Mouse (Mus musculus) forebrain, embryonic 16.5 days (tissue): Measurements from ENCODE around the gene Ap3d1. TPM values are rescaled to one million over a fixed set of nuclear protein-coding genes. Genes with fewer than 3 reads are reported as not detected.

Source experiments
- ATAC-seq: fragments of 200-750 bp; cut with Nextera tagmentation; 2 replicates; pipeline ENCODE4 v1.8.0; 2017; ENCODE audit warnings: mild to moderate bottlenecking, moderate library complexity
- H3K27ac ChIP-seq: fragments of 300-500 bp; sonication (generic); 2 replicates; pipeline ENCODE4 v1.5.1; 2014; ENCODE audit warnings: low read length, control low read depth
- H3K27me3 ChIP-seq: fragments of 300-500 bp; sonication (generic); replicated peaks from 2 replicates; pipeline ENCODE4 v1.6.1; 2014; ENCODE audit warnings: low read length; ENCODE audit not compliant: control insufficient read depth, insufficient read depth
- H3K36me3 ChIP-seq: fragments of 300-500 bp; sonication (generic); 2 replicates; pipeline ENCODE4 v1.6.1; 2014; ENCODE audit not compliant: control insufficient read depth, insufficient read depth
- H3K4me1 ChIP-seq: fragments of 300-500 bp; sonication (generic); replicated peaks from 2 replicates; pipeline ENCODE4 v1.6.1; 2014; ENCODE audit warnings: low read length; ENCODE audit not compliant: control insufficient read depth, insufficient read depth
- H3K4me2 ChIP-seq: fragments of 300-500 bp; sonication (generic); 2 replicates; pipeline ENCODE4 v1.6.1; 2014; ENCODE audit warnings: mild to moderate bottlenecking, low read length, control low read depth
- H3K4me3 ChIP-seq: fragments of 300-500 bp; sonication (generic); replicated peaks from 2 replicates; pipeline ENCODE4 v1.5.1; 2014; ENCODE audit warnings: mild to moderate bottlenecking, low read length, control low read depth
- H3K9ac ChIP-seq: fragments of 300-500 bp; sonication (generic); replicated peaks from 2 replicates; pipeline ENCODE4 v1.6.1; 2014; ENCODE audit warnings: low read depth, low read length, control low read depth
- H3K9me3 ChIP-seq: fragments of 300-500 bp; sonication (generic); 2 replicates; pipeline ENCODE4 v1.6.1; 2016; ENCODE audit warnings: low read length; ENCODE audit not compliant: control insufficient read depth
- WGBS: fragments of 180-500 bp; shearing (Covaris S2); extraction: QIAGEN DNeasy Blood & Tissue Kit; methylation state at CpG from one replicate; pipeline ENCODE4 v1.1.7; 2014; 5-methylcytosine and 5-hydroxymethylcytosine counted together
- polyA plus RNA-seq: library from polyadenylated mRNA; unstranded; fragments of >200 nt; fragmentation: Nextera tagmentation; extraction: Ambion mirVana; gene quantifications from 2 replicates; pipeline ENCODE4 v1.2.1, GENCODE M21; 2015

Ap3d1 gene
- polyA plus RNA-seq, 1 experiment from 2014 or later = 102 TPM

- Histone ChIP-seq H3K27me3 (no peaks in the 10 kb centered on the region), H3K4me2 (no peak overlapping the region), H3K4me3 (no peak overlapping the region), H3K9me3 (no peaks in the 10 kb centered on the region), H3K9ac (no peak overlapping the region), H3K27ac (no peak overlapping the region), H3K36me3 (peaks cover 9% of the 10 kb centered on the region), H3K4me1 (peaks cover 19% of the 10 kb centered on the region)
- ATAC-seq = no peak
- WGBS = 90% methylated on average over 2 of the region's 2 CpGs
These were observed 46.9 kb downstream of the Ap3d1 start for GRCm38 (mm10) chr10:80695186-80695585.

DNA sequence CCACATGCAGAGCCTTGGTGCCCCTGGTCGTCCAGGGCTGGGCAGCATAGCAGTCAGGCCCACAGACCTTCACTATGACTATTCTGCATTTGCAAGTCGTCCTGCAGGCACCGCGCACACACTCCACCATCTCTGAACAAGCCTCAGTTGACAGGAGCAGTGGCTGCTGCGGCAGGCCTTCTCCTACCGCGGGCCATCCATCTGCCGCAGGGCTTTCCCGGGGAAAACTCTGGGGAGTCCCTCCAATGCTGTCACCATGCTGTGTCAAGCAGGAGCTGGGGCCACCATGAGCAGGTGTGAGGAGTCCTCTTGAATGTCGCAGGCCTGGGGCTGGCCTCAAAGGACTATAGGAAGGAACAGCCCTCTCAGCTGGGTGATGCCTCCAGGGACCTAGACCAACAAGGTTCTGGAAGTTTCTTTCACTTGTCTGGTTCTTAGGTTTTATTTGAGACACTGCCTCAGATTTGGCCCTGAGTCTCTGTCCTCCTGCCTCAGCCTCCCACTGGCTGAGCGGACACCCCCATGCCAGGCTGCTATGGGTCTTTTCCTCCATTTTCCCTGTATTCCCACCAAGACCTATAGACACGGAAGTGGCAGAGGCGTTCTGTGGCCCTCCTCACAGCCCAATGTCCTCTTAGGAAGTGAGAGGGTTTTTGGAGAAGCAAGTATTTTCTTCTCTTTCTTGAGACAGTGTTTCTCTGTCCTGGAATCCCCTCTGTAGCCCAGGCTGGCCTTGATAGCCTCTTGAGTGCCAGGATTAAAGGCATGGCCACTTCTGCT is 47.7 kb downstream of the Ap3d1 start:
- 91% methylated on average over 13 of the region's 13 CpGs for WGBS
- H3K4me1 ChIP-seq = peaks cover 11% of the 10 kb centered on the region
- no peak overlapping the region for H3K9ac ChIP-seq
- H3K27me3 ChIP-seq = no peaks in the 10 kb centered on the region
- H3K9me3 ChIP-seq = no peaks in the 10 kb centered on the region
- no peak overlapping the region for H3K4me3 ChIP-seq
- no peak overlapping the region for H3K4me2 ChIP-seq
- H3K27ac ChIP-seq = no peak overlapping the region
- ATAC-seq = no peak
- H3K36me3 ChIP-seq = peaks cover 17% of the 10 kb centered on the region

DNA sequence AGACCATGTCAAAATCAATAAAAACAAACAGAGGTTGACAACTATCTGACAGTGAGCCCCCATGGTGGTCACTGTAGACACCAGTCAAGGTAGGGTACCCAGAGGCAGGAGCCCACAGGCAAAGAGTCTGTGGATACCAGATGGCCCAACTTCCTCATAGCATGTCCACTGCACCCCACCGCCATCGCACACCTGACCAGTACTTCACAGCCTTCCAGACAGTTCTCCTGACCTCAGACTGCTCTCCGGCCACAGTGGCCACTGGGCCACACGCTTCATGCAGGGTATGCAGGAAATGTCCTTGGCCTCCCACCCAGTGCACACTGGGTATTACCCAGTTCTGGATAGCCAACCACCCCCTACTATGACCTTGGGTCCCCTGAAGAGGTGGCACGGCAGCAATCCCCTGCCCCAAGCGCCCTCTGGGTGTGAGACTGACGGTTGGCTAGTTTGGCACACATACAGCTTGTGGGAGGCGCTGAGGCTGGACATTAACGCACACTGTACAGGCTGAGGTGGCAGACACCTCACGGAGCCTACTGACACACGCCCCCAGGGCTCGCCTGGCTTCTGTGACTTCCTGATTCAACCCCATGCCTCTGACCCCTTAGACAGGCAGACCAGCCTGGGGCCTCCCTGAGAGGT is 48.5 kb downstream of the Ap3d1 start:
- Histone ChIP-seq H3K9me3 (no peaks in the 10 kb centered on the region), H3K4me3 (no peak overlapping the region), H3K36me3 (peaks cover 18% of the 10 kb centered on the region), H3K4me2 (no peak overlapping the region), H3K4me1 (peaks cover 9% of the 10 kb centered on the region), H3K27ac (no peak overlapping the region), H3K27me3 (no peaks in the 10 kb centered on the region), H3K9ac (no peak overlapping the region)
- 90% methylated on average over 12 of the region's 12 CpGs for WGBS
- no peak for ATAC-seq

- Histone ChIP-seq H3K36me3 (peaks cover 18% of the 10 kb centered on the region), H3K27me3 (no peaks in the 10 kb centered on the region), H3K9ac (no peak overlapping the region), H3K4me2 (no peak overlapping the region), H3K27ac (no peak overlapping the region), H3K4me1 (no peaks in the 10 kb centered on the region; the same call in 1 of the 2 replicates), H3K9me3 (no peaks in the 10 kb centered on the region), H3K4me3 (no peak overlapping the region)
- 86% methylated on average over 14 of the region's 14 CpGs for WGBS
- ATAC-seq = no peak
These were observed 49.6 kb downstream of the Ap3d1 start for GRCm38 (mm10) chr10:80692249-80693165.

DNA sequence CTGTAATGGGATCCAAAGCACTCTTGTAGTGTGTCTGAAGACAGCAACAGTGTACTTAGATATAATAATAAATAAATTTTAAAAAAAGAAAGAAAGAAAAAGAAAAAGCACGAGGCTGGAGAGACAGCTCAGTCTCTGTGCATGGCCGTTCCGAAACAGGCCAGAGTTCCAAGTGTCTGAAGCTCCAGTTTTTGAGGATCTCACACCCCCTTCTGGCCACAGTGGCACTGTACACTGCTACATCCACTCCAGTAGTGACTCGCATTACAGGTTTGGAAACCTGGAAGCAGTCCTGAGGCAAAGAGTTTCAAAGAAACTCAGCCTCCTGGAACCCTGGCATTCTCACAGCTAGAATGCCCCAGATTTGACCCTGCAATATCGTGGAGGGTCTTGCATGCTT is 54.2 kb downstream of the Ap3d1 start:
- Histone ChIP-seq H3K27ac (no peak overlapping the region), H3K27me3 (no peaks in the 10 kb centered on the region), H3K9ac (no peak overlapping the region), H3K4me1 (no peaks in the 10 kb centered on the region), H3K4me2 (no peak overlapping the region), H3K4me3 (no peak overlapping the region), H3K9me3 (no peaks in the 10 kb centered on the region), H3K36me3 (peaks cover 36% of the 10 kb centered on the region)
- 37% methylated on average over 5 of the region's 5 CpGs for WGBS
- ATAC-seq = peak; percentile 68; the same call in 1 of the 2 replicates

GRCm38 (mm10) chr10:80686617-80687016 is 55.4 kb downstream of the Ap3d1 start:
- no peak for ATAC-seq
- Histone ChIP-seq H3K4me2 (no peak overlapping the region), H3K9me3 (no peaks in the 10 kb centered on the region), H3K4me1 (no peaks in the 10 kb centered on the region), H3K27me3 (no peaks in the 10 kb centered on the region), H3K4me3 (no peak overlapping the region), H3K36me3 (peaks cover 36% of the 10 kb centered on the region), H3K9ac (no peak overlapping the region), H3K27ac (no peak overlapping the region)
- 85% methylated on average over 3 of the region's 3 CpGs for WGBS

DNA sequence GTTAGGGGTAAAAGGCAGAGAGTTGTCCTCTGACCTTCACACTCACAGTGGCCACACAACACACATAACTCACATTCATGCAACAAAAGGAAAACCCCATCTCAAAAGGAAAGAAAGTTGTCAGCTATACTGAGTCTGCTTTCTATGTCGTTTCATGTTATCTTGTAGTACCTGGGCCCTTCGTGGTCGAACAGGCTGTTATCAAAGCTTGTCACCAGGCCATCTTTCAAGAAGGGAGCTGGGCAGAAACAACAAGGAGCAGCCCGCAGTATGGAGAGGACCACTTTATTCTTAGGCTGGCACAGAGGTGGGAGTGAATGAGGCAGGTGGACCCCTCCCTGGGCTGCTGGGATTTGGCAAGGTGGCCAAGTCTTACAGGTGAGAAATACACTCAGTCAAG is 57.1 kb downstream of the Ap3d1 start:
- Histone ChIP-seq H3K9me3 (no peaks in the 10 kb centered on the region), H3K4me3 (no peak overlapping the region), H3K27me3 (no peaks in the 10 kb centered on the region), H3K4me1 (no peaks in the 10 kb centered on the region), H3K27ac (no peak overlapping the region), H3K4me2 (no peak overlapping the region), H3K36me3 (peaks cover 24% of the 10 kb centered on the region), H3K9ac (no peak overlapping the region)
- WGBS = 89% methylated on average over 4 of the region's 4 CpGs
- no peak for ATAC-seq

DNA sequence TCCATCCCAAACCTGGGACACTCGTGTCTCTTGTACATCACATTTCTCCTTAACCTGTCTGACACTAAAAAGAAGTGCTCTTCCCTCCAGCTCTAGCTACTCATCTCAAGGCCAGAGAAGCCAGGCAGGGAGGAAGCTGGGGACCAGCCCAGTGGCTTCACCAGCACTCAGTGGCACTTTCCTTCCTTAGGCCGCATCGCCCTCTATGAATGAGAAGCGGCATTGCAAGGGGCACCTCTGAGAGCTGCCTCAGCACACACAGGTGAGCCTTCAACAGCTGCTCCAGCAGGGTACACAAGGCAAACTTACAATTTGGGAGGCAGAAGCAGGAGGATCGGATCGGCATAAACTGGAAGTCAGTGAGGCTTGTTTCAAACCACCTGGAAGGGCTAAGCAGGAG is 57.9 kb downstream of the Ap3d1 start:
- no peak overlapping the region for H3K4me3 ChIP-seq
- no peak overlapping the region for H3K27ac ChIP-seq
- no peak for ATAC-seq
- no peaks in the 10 kb centered on the region for H3K9me3 ChIP-seq
- no peaks in the 10 kb centered on the region for H3K27me3 ChIP-seq
- WGBS = 58% methylated on average over 6 of the region's 6 CpGs
- no peak overlapping the region for H3K4me2 ChIP-seq
- peaks cover 3% of the 10 kb centered on the region; the same call in 1 of the 2 replicates for H3K4me1 ChIP-seq
- H3K36me3 ChIP-seq = peaks cover 18% of the 10 kb centered on the region
- H3K9ac ChIP-seq = no peak overlapping the region

- Histone ChIP-seq H3K9me3 (no peaks in the 10 kb centered on the region), H3K27me3 (no peaks in the 10 kb centered on the region), H3K9ac (no peak overlapping the region), H3K4me2 (no peak overlapping the region), H3K4me3 (no peak overlapping the region), H3K27ac (no peak overlapping the region), H3K36me3 (peaks cover 17% of the 10 kb centered on the region), H3K4me1 (peaks cover 9% of the 10 kb centered on the region)
- WGBS = 96% methylated on average over 1 of the region's 1 CpGs
- ATAC-seq = no peak
These were observed 58.4 kb downstream of the Ap3d1 start for GRCm38 (mm10) chr10:80683647-80684046.
